Mouse (Mus musculus) limb, embryonic 15.5 days (tissue): ENCODE data around the gene Ephb1. TPM values are rescaled to one million over a fixed set of nuclear protein-coding genes. Genes with fewer than 3 reads are reported as not detected.

Experiments
- ATAC-seq: fragments of 200-750 bp; cut with Nextera tagmentation; 2 replicates; pipeline ENCODE4 v1.8.0; 2017; ENCODE audit warnings: low read depth, moderate TSS enrichment; ENCODE audit not compliant: insufficient number of reproducible peaks, low FRiP score, low TSS enrichment
- H3K27ac ChIP-seq: fragments of 300-500 bp; sonication (generic); 2 replicates; pipeline ENCODE4 v1.5.1; 2015; ENCODE audit warnings: moderate library complexity, mild to moderate bottlenecking, inconsistent platforms
- H3K27me3 ChIP-seq: fragments of 300-500 bp; sonication (generic); 2 replicates; pipeline ENCODE4 v1.6.1; 2015; ENCODE audit warnings: inconsistent platforms
- H3K36me3 ChIP-seq: fragments of 300-500 bp; sonication (generic); 2 replicates; pipeline ENCODE4 v1.6.1; 2015; ENCODE audit warnings: inconsistent platforms
- H3K4me1 ChIP-seq: fragments of 300-500 bp; sonication (generic); 2 replicates; pipeline ENCODE4 v1.6.1; 2015; ENCODE audit warnings: inconsistent platforms
- H3K4me2 ChIP-seq: fragments of 300-500 bp; sonication (generic); 2 replicates; pipeline ENCODE4 v1.6.1; 2015; ENCODE audit warnings: mild to moderate bottlenecking, inconsistent platforms
- H3K4me3 ChIP-seq: fragments of 300-500 bp; sonication (generic); 2 replicates; pipeline ENCODE4 v1.5.1; 2015; ENCODE audit warnings: mild to moderate bottlenecking, inconsistent platforms
- H3K9ac ChIP-seq: fragments of 300-500 bp; sonication (generic); 2 replicates; pipeline ENCODE4 v1.6.1; 2015; ENCODE audit warnings: inconsistent platforms
- H3K9me3 ChIP-seq: fragments of 300-500 bp; sonication (generic); 2 replicates; pipeline ENCODE4 v1.6.1; 2016; ENCODE audit warnings: inconsistent platforms
- WGBS: fragments of 180-500 bp; shearing (Covaris S2); methylation state at CpG from one replicate; pipeline ENCODE4 v1.1.7; 2015; 5-methylcytosine and 5-hydroxymethylcytosine counted together
- polyA plus RNA-seq: library from polyadenylated mRNA; unstranded; fragments of >200 nt; fragmentation: Nextera tagmentation; extraction: Ambion mirVana; gene quantifications from 2 replicates; pipeline ENCODE4 v1.2.1, GENCODE M21; 2015

The Ephb1 gene
- polyA plus RNA-seq, 1 experiment from 2014 or later, result 2.5 TPM

DNA sequence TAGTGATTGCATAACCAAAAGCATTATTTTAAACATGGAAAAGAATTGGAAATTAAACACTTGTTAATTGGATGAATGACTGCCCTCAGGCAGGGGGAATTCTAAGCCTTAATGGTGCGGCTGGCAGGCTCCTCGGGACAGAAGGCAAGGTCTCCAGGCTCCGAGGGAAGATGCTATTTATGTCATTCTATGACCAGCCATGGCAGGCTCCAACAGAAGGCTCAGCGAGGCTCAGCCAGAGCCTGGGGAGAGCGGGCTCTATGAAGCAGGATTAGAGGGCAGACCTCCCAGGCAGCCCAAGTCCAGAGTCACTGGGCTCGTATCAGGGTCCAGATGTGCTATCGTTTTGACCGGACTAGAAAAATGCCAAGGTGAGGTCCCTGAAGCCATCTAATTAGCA lies 55.8 kb downstream of the Ephb1 start:
- Histone ChIP-seq H3K9me3 (no peaks in the 10 kb centered on the region), H3K27me3 (no peaks in the 10 kb centered on the region), H3K9ac (no peak overlapping the region), H3K36me3 (no peaks in the 10 kb centered on the region), H3K4me3 (no peak overlapping the region), H3K4me1 (no peaks in the 10 kb centered on the region), H3K4me2 (no peak overlapping the region), H3K27ac (no peak overlapping the region)
- 44% methylated on average over 8 of the region's 8 CpGs for WGBS
- ATAC-seq, result no peak

DNA sequence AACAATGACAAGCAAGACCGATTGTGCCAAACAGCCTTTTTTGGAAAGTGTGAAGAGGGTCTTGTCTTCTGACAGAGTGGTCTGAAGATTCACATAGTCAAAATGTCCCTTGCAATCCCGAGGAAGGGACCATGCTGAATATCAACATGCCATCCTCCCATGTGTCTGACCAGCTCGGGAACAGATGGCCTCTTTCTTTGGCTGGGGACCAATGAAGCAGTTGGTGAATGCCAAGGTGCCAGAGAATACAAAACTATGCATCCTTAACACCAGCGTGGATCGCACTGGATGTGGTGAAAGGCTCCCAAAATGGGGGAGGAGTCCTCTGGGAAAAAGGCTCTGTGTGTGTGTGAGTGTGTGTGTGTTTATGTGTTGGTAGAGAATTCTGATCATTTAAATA lies 56.5 kb downstream of the Ephb1 start:
- ATAC-seq, result no peak
- WGBS, result 79% methylated on average over 5 of the region's 5 CpGs
- no peak overlapping the region for H3K27ac ChIP-seq

GRCm38 (mm10) chr9:102297176-102297575 lies 57.3 kb downstream of the Ephb1 start:
- H3K4me2 ChIP-seq, result no peak overlapping the region
- no peak for ATAC-seq
- no peak overlapping the region for H3K9ac ChIP-seq
- no peak overlapping the region for H3K27ac ChIP-seq
- no peaks in the 10 kb centered on the region for H3K36me3 ChIP-seq
- H3K4me3 ChIP-seq, result no peak overlapping the region
- WGBS, result 62% methylated on average over 3 of the region's 3 CpGs
- no peaks in the 10 kb centered on the region for H3K27me3 ChIP-seq
- H3K4me1 ChIP-seq, result no peaks in the 10 kb centered on the region
- no peaks in the 10 kb centered on the region for H3K9me3 ChIP-seq

More for the DNA sequence above, 56.5 kb downstream of the Ephb1 start:
- Histone ChIP-seq H3K36me3 (no peaks in the 10 kb centered on the region), H3K4me3 (no peak overlapping the region), H3K27me3 (no peaks in the 10 kb centered on the region), H3K9ac (no peak overlapping the region), H3K4me1 (no peaks in the 10 kb centered on the region), H3K4me2 (no peak overlapping the region), H3K9me3 (no peaks in the 10 kb centered on the region)

GRCm38 (mm10) chr9:102293605-102294004 lies 60.9 kb downstream of the Ephb1 start:
- no peaks in the 10 kb centered on the region for H3K4me1 ChIP-seq
- ATAC-seq, result no peak
- H3K4me2 ChIP-seq, result no peak overlapping the region
- H3K9me3 ChIP-seq, result no peaks in the 10 kb centered on the region
- H3K27ac ChIP-seq, result no peak overlapping the region
- no peak overlapping the region for H3K9ac ChIP-seq
- H3K36me3 ChIP-seq, result no peaks in the 10 kb centered on the region
- no peak overlapping the region for H3K4me3 ChIP-seq
- WGBS, result 87% methylated on average over 3 of the region's 3 CpGs
- no peaks in the 10 kb centered on the region for H3K27me3 ChIP-seq

DNA sequence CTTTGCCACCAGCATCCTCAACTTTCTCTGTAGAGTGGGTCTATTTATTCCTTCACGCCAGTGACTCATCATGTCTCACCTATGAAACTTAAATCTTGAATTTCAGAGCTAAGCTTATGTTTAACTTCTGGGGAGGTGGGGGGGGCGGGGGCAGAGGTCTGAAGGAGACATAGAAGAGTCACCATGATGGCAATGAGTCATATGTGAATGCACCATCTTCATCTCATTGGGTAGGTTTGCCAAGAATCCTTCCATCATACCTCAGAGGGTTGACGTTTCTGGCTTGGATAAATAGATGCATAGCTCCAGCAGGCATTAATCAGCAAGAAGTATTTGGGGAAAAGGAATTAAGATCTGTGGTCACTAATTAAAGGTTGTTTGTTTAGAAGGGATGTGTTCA lies 63.3 kb downstream of the Ephb1 start:
- no peaks in the 10 kb centered on the region for H3K4me1 ChIP-seq
- no peak overlapping the region for H3K4me3 ChIP-seq
- H3K9ac ChIP-seq, result no peak overlapping the region
- no peaks in the 10 kb centered on the region for H3K36me3 ChIP-seq
- H3K4me2 ChIP-seq, result no peak overlapping the region
- no peaks in the 10 kb centered on the region for H3K27me3 ChIP-seq
- H3K9me3 ChIP-seq, result no peaks in the 10 kb centered on the region
- H3K27ac ChIP-seq, result no peak overlapping the region
- ATAC-seq, result no peak
- WGBS, result 83% methylated on average over 3 of the region's 3 CpGs

DNA sequence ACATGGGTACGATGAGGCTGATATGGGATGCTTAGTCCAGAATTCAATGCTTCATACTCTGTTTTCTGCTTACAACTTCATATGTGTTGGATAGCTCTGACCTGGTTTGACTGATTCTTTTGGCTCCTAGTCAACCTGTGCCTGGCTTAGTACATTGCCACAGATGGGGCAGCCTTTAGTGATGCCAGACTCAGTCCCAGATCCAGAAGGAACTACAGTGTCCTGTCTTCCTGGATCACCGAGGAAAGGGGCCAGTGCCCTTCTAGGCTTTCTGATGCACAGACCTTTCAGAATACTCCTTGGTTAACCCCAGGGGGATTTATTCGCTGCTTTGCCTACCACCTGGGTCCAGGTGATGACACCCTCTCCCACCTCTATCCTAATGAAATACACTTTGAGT lies 66.1 kb downstream of the Ephb1 start:
- Histone ChIP-seq H3K4me2 (no peak overlapping the region), H3K4me3 (no peak overlapping the region), H3K27me3 (no peaks in the 10 kb centered on the region), H3K9ac (no peak overlapping the region), H3K36me3 (no peaks in the 10 kb centered on the region), H3K27ac (no peak overlapping the region), H3K9me3 (no peaks in the 10 kb centered on the region), H3K4me1 (no peaks in the 10 kb centered on the region)
- 86% methylated on average over 3 of the region's 3 CpGs for WGBS
- no peak for ATAC-seq

DNA sequence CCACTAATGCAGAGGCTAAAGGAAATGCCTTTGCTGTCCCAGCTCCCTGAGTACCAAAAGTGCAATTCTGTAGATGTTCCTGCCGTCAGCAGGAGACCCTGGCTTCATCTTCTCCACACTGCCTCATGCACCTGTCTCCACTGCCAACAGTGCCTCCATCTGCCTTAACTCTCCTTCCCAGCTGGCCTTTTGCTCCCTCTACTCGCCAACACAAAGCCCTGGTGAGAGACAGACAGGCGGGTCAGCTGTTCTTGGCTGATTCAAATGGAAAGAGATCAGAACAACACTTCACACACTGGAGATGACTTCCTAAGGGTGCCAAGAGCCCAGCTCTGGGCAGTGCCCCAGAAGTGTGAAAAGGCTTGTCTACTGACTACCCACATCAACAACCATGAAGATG lies 78.6 kb downstream of the Ephb1 start:
- Histone ChIP-seq H3K27ac (no peak overlapping the region), H3K36me3 (no peaks in the 10 kb centered on the region), H3K9me3 (no peaks in the 10 kb centered on the region), H3K27me3 (no peaks in the 10 kb centered on the region), H3K4me2 (no peak overlapping the region), H3K9ac (no peak overlapping the region), H3K4me1 (no peaks in the 10 kb centered on the region), H3K4me3 (no peak overlapping the region)
- no peak for ATAC-seq
- WGBS, result 71% methylated on average over 3 of the region's 3 CpGs

DNA sequence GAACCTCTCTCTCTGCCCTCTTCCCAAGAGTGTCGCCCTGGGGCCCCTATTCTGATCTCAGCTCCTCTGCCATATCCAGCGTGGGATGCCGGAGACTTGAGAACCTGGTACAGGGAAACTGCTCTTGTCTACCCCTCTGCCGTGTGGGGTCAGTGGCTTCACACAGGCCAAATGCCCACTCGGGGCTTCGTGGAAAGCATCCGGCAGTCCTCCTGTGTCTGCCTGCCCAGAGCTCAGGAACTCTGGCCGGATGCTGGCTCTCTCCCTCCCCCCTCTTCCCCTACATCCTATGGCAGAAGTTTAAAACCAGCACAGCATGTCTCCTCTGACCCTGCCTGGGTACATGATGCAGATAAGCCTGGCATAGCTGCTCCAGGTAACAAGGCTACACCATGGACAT lies 80.5 kb downstream of the Ephb1 start:
- WGBS, result 69% methylated on average over 8 of the region's 8 CpGs
- ATAC-seq, result no peak
- no peaks in the 10 kb centered on the region for H3K9me3 ChIP-seq

DNA sequence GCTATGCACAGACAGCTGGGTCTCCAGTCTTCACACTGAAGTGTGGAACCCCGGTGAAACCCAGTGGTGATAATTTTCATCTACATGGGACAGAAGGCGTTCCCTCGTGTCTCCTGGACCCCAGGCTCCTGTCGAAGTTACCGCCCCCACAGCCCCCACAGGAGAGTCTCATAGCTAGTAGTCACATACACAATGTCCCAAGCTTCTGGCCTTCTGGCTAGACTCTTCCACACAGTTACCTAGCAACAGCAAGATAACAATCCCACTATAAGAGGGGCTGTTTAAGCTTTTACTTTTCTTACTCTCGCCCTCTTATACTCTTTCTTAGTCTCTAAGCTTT lies 81.1 kb downstream of the Ephb1 start:
- Histone ChIP-seq H3K36me3 (no peaks in the 10 kb centered on the region), H3K9ac (no peak overlapping the region), H3K4me1 (no peaks in the 10 kb centered on the region), H3K4me3 (no peak overlapping the region), H3K27me3 (no peaks in the 10 kb centered on the region; the same call in 1 of the 2 replicates), H3K9me3 (no peaks in the 10 kb centered on the region), H3K4me2 (no peak overlapping the region), H3K27ac (no peak overlapping the region)
- no peak for ATAC-seq
- WGBS, result 72% methylated on average over 6 of the region's 6 CpGs

More for the DNA sequence above, 80.5 kb downstream of the Ephb1 start:
- H3K27me3 ChIP-seq, result no peaks in the 10 kb centered on the region
- no peak overlapping the region for H3K4me3 ChIP-seq
- H3K4me1 ChIP-seq, result no peaks in the 10 kb centered on the region
- H3K36me3 ChIP-seq, result no peaks in the 10 kb centered on the region
- H3K4me2 ChIP-seq, result no peak overlapping the region
- no peak overlapping the region for H3K27ac ChIP-seq
- no peak overlapping the region for H3K9ac ChIP-seq

- 65% methylated on average over 5 of the region's 5 CpGs for WGBS
- Histone ChIP-seq H3K9ac (no peak overlapping the region), H3K27ac (no peak overlapping the region), H3K9me3 (no peaks in the 10 kb centered on the region), H3K36me3 (no peaks in the 10 kb centered on the region), H3K4me3 (no peak overlapping the region), H3K27me3 (no peaks in the 10 kb centered on the region; the same call in 1 of the 2 replicates), H3K4me1 (peaks cover 2% of the 10 kb centered on the region; the same call in 1 of the 2 replicates), H3K4me2 (no peak overlapping the region)
- no peak for ATAC-seq
Measured at GRCm38 (mm10) chr9:102272731-102273468, 81.6 kb downstream of the Ephb1 start.

DNA sequence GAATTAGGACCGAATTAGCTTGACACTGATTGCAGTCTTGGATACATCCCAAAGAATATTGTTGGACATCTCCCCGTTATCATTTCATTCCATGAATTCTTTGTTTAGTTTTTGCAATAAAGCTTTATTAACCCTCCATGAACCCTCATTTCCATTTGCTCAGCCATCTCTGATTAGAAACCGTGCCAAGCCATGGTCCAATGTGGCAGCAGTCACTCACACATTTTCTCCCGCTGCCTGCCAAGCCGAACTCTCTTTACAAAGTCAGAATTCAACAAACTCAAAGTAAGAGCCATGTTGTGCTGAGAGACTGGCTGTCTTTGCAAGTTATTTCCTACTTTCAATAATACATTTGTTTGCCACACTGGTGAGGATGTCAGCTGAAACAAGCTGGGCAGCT lies 84.0 kb downstream of the Ephb1 start:
- Histone ChIP-seq H3K36me3 (no peaks in the 10 kb centered on the region), H3K27ac (no peak overlapping the region), H3K9me3 (no peaks in the 10 kb centered on the region), H3K4me1 (peaks cover 11% of the 10 kb centered on the region), H3K27me3 (peaks cover 9% of the 10 kb centered on the region; the same call in 1 of the 2 replicates), H3K9ac (no peak overlapping the region), H3K4me3 (no peak overlapping the region), H3K4me2 (no peak overlapping the region)
- WGBS, result 72% methylated on average over 5 of the region's 5 CpGs
- no peak for ATAC-seq

DNA sequence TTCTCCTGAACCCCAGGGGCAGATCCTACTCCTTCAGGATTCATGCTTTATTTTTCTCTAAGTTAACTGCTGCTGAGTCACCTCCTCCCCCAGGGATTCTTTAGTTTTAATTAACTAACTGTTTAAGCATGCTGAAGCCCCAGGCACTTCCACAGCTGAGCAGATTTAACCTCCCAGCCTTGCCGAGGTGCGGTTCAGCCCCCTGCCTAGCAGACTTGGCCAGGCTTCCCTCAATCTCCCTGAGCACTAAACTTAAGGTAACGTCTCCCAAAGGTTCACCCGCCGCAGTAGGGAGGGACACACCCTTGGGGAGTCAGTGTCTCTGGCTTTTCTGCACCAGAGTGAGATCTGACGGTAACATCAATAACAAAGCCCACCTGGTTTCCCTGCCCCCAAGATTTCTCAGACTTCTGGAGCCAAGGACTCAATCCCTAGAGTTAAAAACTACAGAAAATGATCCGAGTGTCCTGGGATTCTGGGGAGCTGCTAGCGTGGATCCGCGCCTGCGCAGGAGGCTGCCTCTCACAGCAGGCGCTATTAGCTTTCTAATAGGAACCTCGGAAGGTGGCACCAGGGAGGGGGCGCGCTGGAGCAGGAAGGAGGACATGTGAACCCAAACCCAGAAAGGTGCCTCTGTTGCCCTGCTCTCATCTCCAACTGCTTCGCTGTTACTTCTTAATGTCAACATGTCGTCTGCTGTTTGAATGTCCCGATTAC lies 87.0 kb downstream of the Ephb1 start:
- Histone ChIP-seq H3K9me3 (no peaks in the 10 kb centered on the region), H3K4me2 (peak overlapping the region; percentile 46), H3K27me3 (peaks cover 13% of the 10 kb centered on the region; the same call in 1 of the 2 replicates), H3K27ac (no peak overlapping the region), H3K4me1 (peaks cover 11% of the 10 kb centered on the region), H3K4me3 (peak overlapping the region; percentile 27), H3K36me3 (no peaks in the 10 kb centered on the region), H3K9ac (no peak overlapping the region)
- no peak for ATAC-seq
- WGBS, result under 1% methylated on average over 18 of the region's 18 CpGs
